Mouse (Mus musculus) inflammation-experienced regulatory T-cells (primary cell): ENCODE data around the gene Olfr138. TPM values are rescaled to one million over a fixed set of nuclear protein-coding genes. Genes with fewer than 3 reads are reported as not detected.

ENCODE experiments used
- polyA plus RNA-seq, 2 experiments: library from polyadenylated mRNA; unstranded; fragments of 100-300 nt; shearing (Covaris generic); gene quantifications; one replicate each; pipeline ENCODE4 v1.2.1; 2017

Olfr138 gene
- under 1 TPM in 1 of 2 experiments, not detected in 1; 0.23 TPM for polyA plus RNA-seq

DNA sequence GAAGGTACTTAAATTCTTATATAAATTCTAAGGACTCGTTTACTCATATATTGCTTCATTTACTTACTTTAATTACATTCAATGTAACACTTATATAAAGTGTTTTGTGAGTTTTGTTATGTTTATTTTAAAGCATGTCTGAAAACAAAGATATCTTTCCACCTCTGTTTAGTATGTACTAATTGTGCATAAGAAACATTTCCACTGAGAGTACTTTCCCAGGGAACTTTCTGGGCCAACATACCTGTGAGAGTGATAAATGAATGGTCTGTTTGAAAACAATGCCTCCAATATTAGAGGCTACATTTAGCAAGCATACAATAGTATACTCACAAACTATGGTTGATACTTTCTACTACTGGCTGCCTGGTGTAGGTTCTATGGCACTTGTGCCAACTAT, at the start of gene Olfr138:
Olfr138 (plus strand) TSS at position 301 of the 400 bp plus-strand sequence.

DNA sequence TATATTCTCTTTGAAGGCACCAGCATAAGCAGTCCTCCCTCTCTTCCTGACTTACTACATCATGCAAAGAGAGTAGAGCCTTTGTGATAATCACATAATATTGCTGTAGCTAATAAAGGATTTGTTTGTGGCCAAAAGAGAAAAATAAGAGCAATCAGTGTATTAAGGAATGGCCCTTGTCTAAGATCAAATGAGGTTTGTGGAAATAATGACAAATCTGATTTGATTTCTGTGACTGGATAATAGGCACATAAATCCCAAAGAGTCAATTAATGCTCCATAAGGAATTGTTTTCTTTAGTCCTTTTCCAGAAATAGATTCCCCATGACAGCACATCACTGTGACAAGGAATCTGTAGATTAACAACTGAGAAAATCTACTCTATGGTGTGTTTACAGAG, 46.6 kb downstream of the Olfr138 start, which contains the start of gene Olfr137:
Olfr137 (minus strand) TSS at position 101 of the 400 bp plus-strand sequence.

Other genes starting within 250 kb of the Olfr138 start
- under 1 TPM; 0.12 to 0.29 TPM for gene Olfr129, start 201.0 kb upstream of the Olfr138 start, polyA plus RNA-seq
- not detected for gene Olfr130, start 197.1 kb upstream of the Olfr138 start, polyA plus RNA-seq
- under 1 TPM in 1 of 2 experiments, not detected in 1; 0.17 TPM for gene Olfr131, start 172.3 kb upstream of the Olfr138 start, polyA plus RNA-seq
- not detected for gene Olfr132, start 126.5 kb upstream of the Olfr138 start, polyA plus RNA-seq
- gene Olfr133, start 115.8 kb upstream of the Olfr138 start, polyA plus RNA-seq = not detected
- gene Olfr134, start 89.6 kb upstream of the Olfr138 start, polyA plus RNA-seq = 1 to 10 TPM in 1 of 2 experiments, under 1 TPM in 1; 0.17 to 1.6 TPM
- not detected for gene Olfr135, start 56.7 kb upstream of the Olfr138 start, polyA plus RNA-seq
- not detected for gene Olfr137, start 46.5 kb downstream of the Olfr138 start, polyA plus RNA-seq
- gene Olfr136, start 68.8 kb downstream of the Olfr138 start, polyA plus RNA-seq = 1 to 10 TPM in 1 of 2 experiments, not detected in 1; 1.5 TPM
- gene Esp36, start 159.2 kb downstream of the Olfr138 start, polyA plus RNA-seq = not detected